Mouse (Mus musculus): ENCODE measurements around the gene Xlr3c. TPM values are rescaled to one million over a fixed set of nuclear protein-coding genes. Genes with fewer than 3 reads are reported as not detected.

Xlr3c gene
- polyA plus RNA-seq, 1 experiment from 2014 or later = 0.96 TPM

Other genes starting within 250 kb of the Xlr3c start
- gene Pnma5, start 228.3 kb downstream of the Xlr3c start, polyA plus RNA-seq (2015; fragmentation: Nextera tagmentation; extraction: Ambion mirVana) = not detected in 2 replicates
- 2.3 and 3.0 TPM in 2 replicates for gene Pnma3, start 200.6 kb downstream of the Xlr3c start, polyA plus RNA-seq (2015; fragmentation: Nextera tagmentation; extraction: Ambion mirVana)
- 0.29 and 0.62 TPM in 2 replicates for gene Xlr4a, start 182.9 kb downstream of the Xlr3c start, polyA plus RNA-seq (2015; fragmentation: Nextera tagmentation; extraction: Ambion mirVana)
- gene Xlr3a, start 168.3 kb downstream of the Xlr3c start, polyA plus RNA-seq (2015; fragmentation: Nextera tagmentation; extraction: Ambion mirVana) = 3.5 and 5.1 TPM in 2 replicates
- 0.28 and 0.51 TPM in 2 replicates for gene Gm14685, start 148.3 kb downstream of the Xlr3c start, polyA plus RNA-seq (2015; fragmentation: Nextera tagmentation; extraction: Ambion mirVana)
- not detected in 2 replicates for gene Xlr5b, start 116.6 kb downstream of the Xlr3c start, polyA plus RNA-seq (2015; fragmentation: Nextera tagmentation; extraction: Ambion mirVana)
- gene DXBay18, start 115.9 kb downstream of the Xlr3c start, polyA plus RNA-seq (2015; fragmentation: Nextera tagmentation; extraction: Ambion mirVana) = 0.21 and 0.44 TPM in 2 replicates
- not detected in 2 replicates for gene Spin2d, start 88.4 kb downstream of the Xlr3c start, polyA plus RNA-seq (2015; fragmentation: Nextera tagmentation; extraction: Ambion mirVana)
- gene Xlr3b, start 73.2 kb downstream of the Xlr3c start, polyA plus RNA-seq (2015; fragmentation: Nextera tagmentation; extraction: Ambion mirVana) = 18.9 and 23.1 TPM in 2 replicates
- 0.44 and 1.1 TPM in 2 replicates for gene Xlr4b, start 51.1 kb downstream of the Xlr3c start, polyA plus RNA-seq (2015; fragmentation: Nextera tagmentation; extraction: Ambion mirVana)
- gene F8a, start 37.1 kb downstream of the Xlr3c start, polyA plus RNA-seq (2015; fragmentation: Nextera tagmentation; extraction: Ambion mirVana) = 33.2 and 35.2 TPM in 2 replicates
- gene Xlr4c, start 22.3 kb downstream of the Xlr3c start, polyA plus RNA-seq (2015; fragmentation: Nextera tagmentation; extraction: Ambion mirVana) = 0.30 and 0.79 TPM in 2 replicates
- not detected in 2 replicates for gene Xlr5a, start 27.6 kb upstream of the Xlr3c start, polyA plus RNA-seq (2015; fragmentation: Nextera tagmentation; extraction: Ambion mirVana)
- gene Xlr5c, start 27.6 kb upstream of the Xlr3c start, polyA plus RNA-seq (2015; fragmentation: Nextera tagmentation; extraction: Ambion mirVana) = not detected in 2 replicates
- gene Gm45015, start 71.5 kb upstream of the Xlr3c start, polyA plus RNA-seq (2015; fragmentation: Nextera tagmentation; extraction: Ambion mirVana) = not detected in 2 replicates
- 10.6 and 10.9 TPM in 2 replicates for gene Zfp275, start 77.2 kb upstream of the Xlr3c start, polyA plus RNA-seq (2015; fragmentation: Nextera tagmentation; extraction: Ambion mirVana)
- not detected in 2 replicates for gene Gm18336, start 133.3 kb upstream of the Xlr3c start, polyA plus RNA-seq (2015; fragmentation: Nextera tagmentation; extraction: Ambion mirVana)
- 0.51 and 0.67 TPM in 2 replicates for gene Zfp92, start 145.7 kb upstream of the Xlr3c start, polyA plus RNA-seq (2015; fragmentation: Nextera tagmentation; extraction: Ambion mirVana)
- gene Trex2, start 170.0 kb upstream of the Xlr3c start, polyA plus RNA-seq (2015; fragmentation: Nextera tagmentation; extraction: Ambion mirVana) = not detected in 2 replicates
- gene Haus7, start 193.7 kb upstream of the Xlr3c start, polyA plus RNA-seq (2015; fragmentation: Nextera tagmentation; extraction: Ambion mirVana) = 73.0 and 73.5 TPM in 2 replicates
- gene Bgn, start 218.2 kb upstream of the Xlr3c start, polyA plus RNA-seq (2015; fragmentation: Nextera tagmentation; extraction: Ambion mirVana) = 21.6 and 28.6 TPM in 2 replicates
- gene Atp2b3, start 237.7 kb upstream of the Xlr3c start, polyA plus RNA-seq (2015; fragmentation: Nextera tagmentation; extraction: Ambion mirVana) = 3.6 and 4.2 TPM in 2 replicates